Mouse (Mus musculus) kidney, adult 9 months (tissue): ENCODE results near the gene Jak1.

Experiments
- DNase-seq: peaks from one replicate; pipeline ENCODE4 v3.0.0; 2022

Jak1 gene

GRCm38 (mm10) chr4:101141768-101142167 lies 123.3 kb downstream of the Jak1 start:
- DNase-seq, result peak; percentile 25

GRCm38 (mm10) chr4:101137975-101138374 lies 127.1 kb downstream of the Jak1 start:
- DNase-seq, result no peak

GRCm38 (mm10) chr4:101135909-101136308 lies 129.2 kb downstream of the Jak1 start:
- DNase-seq, result no peak

GRCm38 (mm10) chr4:101135013-101135412 lies 130.1 kb downstream of the Jak1 start:
- DNase-seq, result no peak

GRCm38 (mm10) chr4:101121002-101121401 lies 144.1 kb downstream of the Jak1 start:
- no peak for DNase-seq

GRCm38 (mm10) chr4:101107122-101107521 lies 158.0 kb downstream of the Jak1 start:
- DNase-seq, result no peak
